Mouse (Mus musculus) neural tube, embryonic 11.5 days (tissue): ENCODE results near the gene Zgrf1. TPM values are rescaled to one million over a fixed set of nuclear protein-coding genes. Genes with fewer than 3 reads are reported as not detected.

ENCODE experiments used
- ATAC-seq: fragments of 200-750 bp; cut with Nextera tagmentation; 2 replicates; pipeline ENCODE4 v1.8.0; 2017; ENCODE audit warnings: moderate number of reproducible peaks, mild to moderate bottlenecking, moderate TSS enrichment, moderate library complexity; ENCODE audit not compliant: insufficient read depth, low FRiP score, low TSS enrichment
- DNase-seq: peaks from one replicate; pipeline ENCODE4 v3.0.0-alpha.2; 2015; ENCODE audit warnings: low spot score
- H3K27ac ChIP-seq: fragments of 300-500 bp; sonication (generic); 2 replicates; pipeline ENCODE4 v1.5.1; 2014; ENCODE audit warnings: low read depth, mild to moderate bottlenecking, low read length
- H3K27me3 ChIP-seq: fragments of 300-500 bp; sonication (generic); 2 replicates; pipeline ENCODE4 v1.6.1; 2014; ENCODE audit warnings: mild to moderate bottlenecking, low read length, mixed read lengths; ENCODE audit not compliant: control insufficient read depth, insufficient read depth
- H3K36me3 ChIP-seq: fragments of 300-500 bp; sonication (generic); 2 replicates; pipeline ENCODE4 v1.6.1; 2014; ENCODE audit warnings: mild to moderate bottlenecking, low read length, moderate library complexity, mixed read lengths; ENCODE audit not compliant: control insufficient read depth, insufficient read depth
- H3K4me1 ChIP-seq: fragments of 300-500 bp; sonication (generic); 2 replicates; pipeline ENCODE4 v1.6.1; 2014; ENCODE audit warnings: low read length, mixed read lengths; ENCODE audit not compliant: control insufficient read depth, insufficient read depth
- H3K4me2 ChIP-seq: fragments of 300-500 bp; sonication (generic); 2 replicates; pipeline ENCODE4 v1.6.1; 2014; ENCODE audit warnings: low read depth, mild to moderate bottlenecking, moderate library complexity
- H3K4me3 ChIP-seq: fragments of 300-500 bp; sonication (generic); 2 replicates; pipeline ENCODE4 v1.5.1; 2014; ENCODE audit warnings: low read depth, low read length
- H3K9ac ChIP-seq: fragments of 300-500 bp; sonication (generic); 2 replicates; pipeline ENCODE4 v1.6.1; 2014; ENCODE audit warnings: mild to moderate bottlenecking, low read length
- H3K9me3 ChIP-seq: fragments of 300-500 bp; sonication (generic); 2 replicates; pipeline ENCODE4 v1.6.1; 2016; ENCODE audit warnings: low read length; ENCODE audit not compliant: control insufficient read depth
- WGBS: fragments of 180-500 bp; shearing (Covaris S2); extraction: QIAGEN DNeasy Blood & Tissue Kit; methylation state at CpG from one replicate; pipeline ENCODE4 v1.1.7; 2014; 5-methylcytosine and 5-hydroxymethylcytosine counted together
- polyA plus RNA-seq: library from polyadenylated mRNA; unstranded; fragments of >200 nt; fragmentation: Nextera tagmentation; extraction: Ambion mirVana; gene quantifications from 2 replicates; pipeline ENCODE4 v1.2.1, GENCODE M21; 2014

The Zgrf1 gene
- polyA plus RNA-seq, 1 experiment from 2014 or later: 9.7 TPM

DNA sequence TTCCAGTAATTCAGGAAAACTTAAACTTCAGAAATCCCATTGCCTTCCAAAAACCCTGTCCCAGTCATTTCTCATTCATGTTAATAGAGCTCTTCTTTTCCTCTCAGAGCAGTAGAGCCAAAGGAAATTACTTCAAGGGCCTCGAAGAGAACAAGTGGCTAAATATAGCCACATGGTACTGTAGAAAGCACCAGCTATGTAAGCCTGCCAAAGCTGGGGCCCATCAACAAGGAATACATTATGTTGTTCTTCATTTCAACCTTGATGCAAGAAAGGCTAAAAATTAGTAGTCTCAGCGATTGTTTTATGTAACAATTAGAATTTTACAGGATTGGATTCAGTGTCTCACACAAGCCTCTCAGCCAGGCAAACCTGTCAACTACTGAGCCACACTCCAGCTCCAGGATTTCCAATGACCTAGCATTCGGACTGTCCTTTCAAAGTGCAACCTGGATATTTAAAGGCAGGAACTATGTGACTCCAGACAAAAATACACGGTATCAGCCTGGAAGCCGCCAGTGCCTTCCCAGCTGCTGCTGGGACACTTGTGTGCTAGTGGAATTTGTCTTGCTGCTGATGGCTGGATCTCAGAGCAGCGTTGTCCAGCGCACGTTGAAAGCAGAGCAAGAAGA is 28.0 kb upstream of the Zgrf1 start:
- Histone ChIP-seq H3K4me1 (no peaks in the 10 kb centered on the region), H3K27ac (no peak overlapping the region), H3K27me3 (no peaks in the 10 kb centered on the region), H3K36me3 (no peaks in the 10 kb centered on the region), H3K9me3 (no peaks in the 10 kb centered on the region), H3K9ac (no peak overlapping the region), H3K4me2 (no peak overlapping the region), H3K4me3 (no peak overlapping the region)
- ATAC-seq: no peak
- 83% methylated on average over 8 of the region's 8 CpGs for WGBS
- DNase-seq: no peak

GRCm38 (mm10) chr3:127527465-127528034 is 25.7 kb upstream of the Zgrf1 start:
- H3K9ac ChIP-seq: no peak overlapping the region
- H3K4me3 ChIP-seq: no peak overlapping the region
- H3K27ac ChIP-seq: no peak overlapping the region
- DNase-seq (no peak), ATAC-seq (no peak)
- H3K36me3 ChIP-seq: no peaks in the 10 kb centered on the region
- H3K4me2 ChIP-seq: no peak overlapping the region
- H3K4me1 ChIP-seq: no peaks in the 10 kb centered on the region
- H3K9me3 ChIP-seq: no peaks in the 10 kb centered on the region
- WGBS: 80% methylated on average over 5 of the region's 5 CpGs
- H3K27me3 ChIP-seq: no peaks in the 10 kb centered on the region

DNA sequence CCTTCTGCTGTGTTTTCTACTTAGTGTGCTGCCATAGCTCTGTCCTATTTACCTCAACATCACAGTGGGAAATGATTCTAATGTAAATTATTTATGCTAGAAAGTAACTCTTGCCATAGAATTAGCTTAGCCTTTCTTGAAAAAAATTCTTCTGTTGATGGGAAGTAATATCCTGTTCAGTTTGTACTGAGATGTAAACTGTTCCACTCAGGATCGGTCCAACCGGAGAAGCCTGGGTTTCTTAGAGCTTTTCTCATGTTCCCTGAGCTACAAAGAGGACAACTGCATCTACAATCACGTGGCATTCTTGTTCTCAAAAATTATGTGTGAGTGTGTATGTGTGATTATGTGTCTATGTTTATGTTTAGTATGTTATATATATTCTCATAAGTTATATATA is 24.1 kb upstream of the Zgrf1 start:
- H3K36me3 ChIP-seq: no peaks in the 10 kb centered on the region
- H3K4me2 ChIP-seq: no peak overlapping the region
- ATAC-seq (no peak), DNase-seq (no peak)
- no peaks in the 10 kb centered on the region for H3K9me3 ChIP-seq
- H3K4me3 ChIP-seq: no peak overlapping the region
- H3K4me1 ChIP-seq: no peaks in the 10 kb centered on the region
- H3K27ac ChIP-seq: no peak overlapping the region
- H3K27me3 ChIP-seq: no peaks in the 10 kb centered on the region
- 93% methylated on average over 3 of the region's 3 CpGs for WGBS
- H3K9ac ChIP-seq: no peak overlapping the region

DNA sequence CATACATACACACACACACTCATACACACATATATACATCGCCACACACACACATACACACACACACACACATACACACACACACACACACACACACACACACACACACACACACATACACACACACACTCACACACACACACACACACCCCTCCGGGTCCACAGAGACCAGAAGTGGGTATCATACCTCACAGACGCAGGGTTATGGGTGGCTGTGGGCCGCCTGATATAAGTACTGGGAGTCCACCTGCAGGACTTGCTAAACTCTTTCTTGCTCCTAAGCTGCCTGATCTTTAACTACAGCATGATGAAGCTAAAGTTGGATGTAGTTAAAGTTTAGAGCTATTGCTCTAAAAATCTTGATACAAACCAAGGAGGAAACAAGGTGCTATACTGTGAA is 23.5 kb upstream of the Zgrf1 start:
- H3K4me3 ChIP-seq: no peak overlapping the region
- WGBS: 73% methylated on average over 4 of the region's 4 CpGs
- no peaks in the 10 kb centered on the region for H3K4me1 ChIP-seq
- no peak overlapping the region for H3K4me2 ChIP-seq
- H3K27me3 ChIP-seq: no peaks in the 10 kb centered on the region
- no peaks in the 10 kb centered on the region for H3K36me3 ChIP-seq
- no peak for ATAC-seq
- H3K27ac ChIP-seq: no peak overlapping the region
- H3K9me3 ChIP-seq: no peaks in the 10 kb centered on the region
- H3K9ac ChIP-seq: no peak overlapping the region
- DNase-seq: no peak

DNA sequence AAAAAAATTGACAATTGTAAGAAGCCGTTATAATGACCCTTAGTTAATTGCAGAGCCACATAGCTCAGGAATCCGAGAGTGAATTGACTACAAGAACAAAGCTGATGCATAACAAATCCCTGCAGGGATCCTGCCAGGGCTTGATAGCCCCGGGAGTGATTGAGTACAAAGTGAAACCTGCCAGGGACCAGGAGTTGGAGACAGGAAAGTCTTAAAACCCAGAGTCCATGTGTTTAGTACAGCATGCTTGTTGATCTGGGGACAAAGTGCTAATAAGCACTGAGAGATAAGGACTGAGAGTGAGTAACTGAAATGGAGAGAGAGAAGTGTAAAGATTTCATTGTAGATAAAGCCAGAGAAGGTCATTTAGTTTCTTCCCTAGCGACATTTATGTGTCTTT is 23.0 kb upstream of the Zgrf1 start:
- no peak overlapping the region for H3K9ac ChIP-seq
- no peaks in the 10 kb centered on the region for H3K36me3 ChIP-seq
- H3K27ac ChIP-seq: no peak overlapping the region
- DNase-seq: no peak
- no peaks in the 10 kb centered on the region for H3K4me1 ChIP-seq
- H3K9me3 ChIP-seq: no peaks in the 10 kb centered on the region
- H3K4me2 ChIP-seq: no peak overlapping the region
- H3K27me3 ChIP-seq: no peaks in the 10 kb centered on the region
- WGBS: 7% methylated on average over 4 of the region's 4 CpGs
- no peak overlapping the region for H3K4me3 ChIP-seq
- ATAC-seq: no peak

GRCm38 (mm10) chr3:127539193-127539592 is 14.1 kb upstream of the Zgrf1 start:
- H3K4me2 ChIP-seq: no peak overlapping the region
- no peaks in the 10 kb centered on the region for H3K9me3 ChIP-seq
- ATAC-seq: no peak
- DNase-seq: no peak
- no peak overlapping the region for H3K27ac ChIP-seq
- H3K36me3 ChIP-seq: peaks cover 2% of the 10 kb centered on the region; the same call in 1 of the 2 replicates
- 87% methylated on average over 6 of the region's 6 CpGs for WGBS
- no peak overlapping the region for H3K4me3 ChIP-seq
- H3K4me1 ChIP-seq: no peaks in the 10 kb centered on the region
- no peak overlapping the region for H3K9ac ChIP-seq
- H3K27me3 ChIP-seq: no peaks in the 10 kb centered on the region

DNA sequence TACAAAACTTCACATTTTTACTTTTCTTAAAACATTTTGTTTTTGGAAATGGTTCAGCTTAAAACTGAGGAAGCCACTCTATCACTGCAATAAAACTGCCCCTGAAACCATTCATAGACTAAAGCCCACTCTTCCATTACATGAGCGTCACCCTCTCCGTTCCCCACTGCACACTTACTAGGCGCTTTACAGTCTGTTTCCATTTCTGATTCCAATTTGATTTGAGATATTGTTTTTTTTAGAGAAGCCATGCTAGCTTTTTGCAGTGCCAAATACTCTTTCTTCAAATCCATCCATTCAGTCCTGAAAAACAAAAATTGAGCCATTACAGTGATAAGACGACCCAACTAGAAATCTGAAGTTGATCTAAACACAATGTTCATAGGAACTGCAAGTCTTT is 9.3 kb upstream of the Zgrf1 start:
- H3K4me3 ChIP-seq: no peak overlapping the region
- H3K27me3 ChIP-seq: no peaks in the 10 kb centered on the region
- no peak for DNase-seq
- H3K27ac ChIP-seq: no peak overlapping the region
- no peak overlapping the region for H3K9ac ChIP-seq
- no peaks in the 10 kb centered on the region for H3K4me1 ChIP-seq
- ATAC-seq: no peak
- H3K4me2 ChIP-seq: no peak overlapping the region
- whole genome bisulfite sequencing: 80% methylated on average over 4 of the region's 4 CpGs
- peaks cover 2% of the 10 kb centered on the region; the same call in 1 of the 2 replicates for H3K36me3 ChIP-seq
- no peaks in the 10 kb centered on the region for H3K9me3 ChIP-seq

- H3K27ac ChIP-seq: no peak overlapping the region
- ATAC-seq (no peak), DNase-seq (no peak)
- no peak overlapping the region for H3K9ac ChIP-seq
- H3K4me1 ChIP-seq: no peaks in the 10 kb centered on the region
- no peak overlapping the region for H3K4me2 ChIP-seq
- 24% methylated on average over 5 of the region's 5 CpGs for WGBS
- H3K36me3 ChIP-seq: peaks cover 2% of the 10 kb centered on the region; the same call in 1 of the 2 replicates
- H3K27me3 ChIP-seq: no peaks in the 10 kb centered on the region
- H3K4me3 ChIP-seq: no peak overlapping the region
- no peaks in the 10 kb centered on the region for H3K9me3 ChIP-seq
These were observed 8.6 kb upstream of the Zgrf1 start for GRCm38 (mm10) chr3:127544610-127545121.

- H3K4me1 ChIP-seq: no peaks in the 10 kb centered on the region
- 31% methylated on average over 5 of the region's 5 CpGs for WGBS
- DNase-seq (peak; percentile 30), ATAC-seq (no peak)
- peaks cover 1% of the 10 kb centered on the region; the same call in 1 of the 2 replicates for H3K36me3 ChIP-seq
- no peak overlapping the region for H3K27ac ChIP-seq
- H3K4me3 ChIP-seq: no peak overlapping the region
- no peak overlapping the region for H3K4me2 ChIP-seq
- no peaks in the 10 kb centered on the region for H3K9me3 ChIP-seq
- no peaks in the 10 kb centered on the region for H3K27me3 ChIP-seq
- H3K9ac ChIP-seq: no peak overlapping the region
These were observed 5.4 kb upstream of the Zgrf1 start for GRCm38 (mm10) chr3:127547882-127548281.
